Mouse (Mus musculus) stomach, embryonic 16.5 days (tissue): ENCODE data around the gene Plpp2. TPM values are rescaled to one million over a fixed set of nuclear protein-coding genes. Genes with fewer than 3 reads are reported as not detected.

Experiments
- ATAC-seq: fragments of 200-750 bp; cut with Nextera tagmentation; 2 replicates; pipeline ENCODE4 v1.8.0; 2017; ENCODE audit warnings: moderate number of reproducible peaks, moderate TSS enrichment; ENCODE audit not compliant: insufficient read depth, low FRiP score
- H3K27ac ChIP-seq: fragments of 300-500 bp; sonication (generic); 2 replicates; pipeline ENCODE4 v1.5.1; 2014; ENCODE audit warnings: low read length
- H3K27me3 ChIP-seq: fragments of 300-500 bp; sonication (generic); 2 replicates; pipeline ENCODE4 v1.6.1; 2014; ENCODE audit warnings: low read length, control low read depth, mixed read lengths; ENCODE audit not compliant: control insufficient read depth, insufficient read depth
- H3K36me3 ChIP-seq: fragments of 300-500 bp; sonication (generic); 2 replicates; pipeline ENCODE4 v1.6.1; 2014; ENCODE audit warnings: low read length; ENCODE audit not compliant: control insufficient read depth, insufficient read depth
- H3K4me1 ChIP-seq: fragments of 300-500 bp; sonication (generic); 2 replicates; pipeline ENCODE4 v1.6.1; 2014; ENCODE audit warnings: low read length, control low read depth, mixed read lengths; ENCODE audit not compliant: control insufficient read depth, insufficient read depth
- H3K4me2 ChIP-seq: fragments of 300-500 bp; sonication (generic); 2 replicates; pipeline ENCODE4 v1.6.1; 2014; ENCODE audit warnings: low read depth, low read length, mixed read lengths
- H3K4me3 ChIP-seq: fragments of 300-500 bp; sonication (generic); replicated peaks from 2 replicates; pipeline ENCODE4 v1.5.1; 2014; ENCODE audit warnings: mild to moderate bottlenecking, low read length
- H3K9ac ChIP-seq: fragments of 300-500 bp; sonication (generic); 2 replicates; pipeline ENCODE4 v1.6.1; 2014; ENCODE audit warnings: low read length
- H3K9me3 ChIP-seq: fragments of 300-500 bp; sonication (generic); replicated peaks from 2 replicates; pipeline ENCODE4 v1.6.1; 2016; ENCODE audit warnings: low read length, control low read depth; ENCODE audit not compliant: control insufficient read depth
- WGBS: fragments of 180-500 bp; shearing (Covaris S2); extraction: QIAGEN DNeasy Blood & Tissue Kit; methylation state at CpG from one replicate; pipeline ENCODE4 v1.1.7; 2014; 5-methylcytosine and 5-hydroxymethylcytosine counted together
- polyA plus RNA-seq: library from polyadenylated mRNA; unstranded; fragments of >200 nt; fragmentation: Nextera tagmentation; extraction: Ambion mirVana; gene quantifications from 2 replicates; pipeline ENCODE4 v1.2.1, GENCODE M21; 2015

Plpp2 gene
- 69.9 and 88.4 TPM in 2 replicates for polyA plus RNA-seq

DNA sequence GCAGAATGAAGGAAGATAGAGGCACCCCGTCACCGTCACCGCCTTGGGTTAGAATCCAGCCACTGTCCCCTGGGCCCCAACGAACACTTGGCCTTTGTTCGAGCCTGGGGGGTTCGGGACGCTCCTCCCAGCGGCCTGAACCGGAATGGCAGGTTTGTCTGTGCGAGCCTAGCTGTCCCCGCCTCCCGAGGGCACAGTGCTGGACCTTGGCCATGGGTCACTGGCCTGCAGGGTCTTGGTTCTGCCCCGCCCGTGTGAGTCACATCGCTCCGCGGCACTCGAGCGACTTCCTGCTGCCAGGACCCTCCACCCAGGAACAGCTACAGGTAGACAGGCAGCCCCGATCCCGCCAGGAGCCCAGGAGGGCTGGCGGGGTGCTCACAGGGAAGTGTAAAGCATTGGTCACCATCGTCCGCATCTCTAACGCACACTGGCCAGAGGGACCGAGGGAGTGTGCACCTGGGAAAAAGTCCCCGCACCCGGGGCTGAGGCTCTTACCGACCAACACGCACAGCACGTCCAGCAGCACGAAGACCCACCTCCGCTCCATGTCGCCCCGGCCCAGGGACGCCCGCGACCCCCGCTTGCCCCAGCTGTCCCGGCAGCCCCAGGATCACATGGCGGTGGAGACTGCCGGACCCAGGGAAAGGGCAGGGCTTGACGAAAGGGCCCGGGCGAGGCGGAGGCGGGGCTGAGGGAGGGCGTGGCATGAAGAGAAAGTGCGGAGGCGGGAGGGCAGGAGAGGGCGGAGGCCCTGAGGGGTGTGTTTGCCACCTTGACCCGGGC lies at the start of gene Plpp2:
Plpp2 (minus strand) TSS at position 671 of the 786 bp plus-strand sequence.
- Histone ChIP-seq H3K9me3 (no peaks in the 10 kb centered on the region), H3K9ac (peak within 1 kb of the TSS; percentile 77), H3K27ac (peak within 1 kb of the TSS; percentile 93), H3K4me1 (no peaks in the 10 kb centered on the region; the same call in 1 of the 2 replicates), H3K4me3 (peak within 1 kb of the TSS; percentile 70), H3K27me3 (no peaks in the 10 kb centered on the region), H3K36me3 (no peaks in the 10 kb centered on the region; the same call in 1 of the 2 replicates), H3K4me2 (peak within 1 kb of the TSS; percentile 89)
- peak; percentile 90 for ATAC-seq
- WGBS, result under 1% methylated on average over 52 of the region's 52 CpGs

DNA sequence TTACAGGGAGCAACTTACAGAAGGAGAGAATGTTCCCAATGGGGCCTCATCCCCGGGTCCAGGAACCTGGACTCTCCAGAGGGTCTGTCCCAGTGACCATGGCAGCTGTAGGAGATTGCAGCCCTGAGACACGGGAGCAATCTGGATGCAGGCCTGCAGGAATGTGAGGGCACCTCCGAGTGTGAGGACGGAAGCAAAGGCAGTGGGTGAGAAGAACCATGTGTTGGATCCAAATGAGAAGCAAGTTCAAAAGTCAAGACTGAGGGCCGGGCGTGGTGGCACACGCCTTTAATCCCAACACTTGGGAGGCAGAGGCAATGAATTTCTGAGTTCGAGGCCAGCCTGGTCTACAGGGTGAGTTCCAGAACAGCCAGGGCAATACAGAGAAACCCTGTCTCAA lies 47.9 kb upstream of the Plpp2 start:
- WGBS, result 80% methylated on average over 8 of the region's 8 CpGs
- H3K4me2 ChIP-seq, result no peak overlapping the region
- no peaks in the 10 kb centered on the region for H3K27me3 ChIP-seq
- H3K9ac ChIP-seq, result no peak overlapping the region
- H3K36me3 ChIP-seq, result no peaks in the 10 kb centered on the region
- no peak overlapping the region for H3K4me3 ChIP-seq
- no peaks in the 10 kb centered on the region for H3K4me1 ChIP-seq
- no peak overlapping the region for H3K27ac ChIP-seq
- ATAC-seq, result no peak
- no peaks in the 10 kb centered on the region; the same call in 1 of the 2 replicates for H3K9me3 ChIP-seq

DNA sequence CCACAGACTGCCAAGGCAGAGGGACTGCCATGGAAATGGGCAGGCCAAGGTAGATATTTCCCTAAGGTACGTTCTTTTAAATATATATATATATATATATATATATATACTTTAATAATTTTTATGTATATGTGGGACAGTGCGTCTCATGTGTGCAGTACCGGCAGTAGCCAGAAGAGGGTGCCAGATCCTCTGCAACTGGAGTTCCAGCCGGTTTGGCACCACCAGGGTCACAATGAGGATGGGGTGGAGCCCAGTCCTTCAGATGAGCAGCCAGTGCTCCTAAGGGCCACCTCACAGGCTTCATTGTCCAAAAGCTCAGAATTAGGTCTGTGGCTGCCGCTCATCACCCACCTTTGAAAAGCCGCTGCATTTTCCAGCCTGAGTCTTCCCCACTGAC lies 47.2 kb upstream of the Plpp2 start:
- Histone ChIP-seq H3K4me3 (no peak overlapping the region), H3K27ac (no peak overlapping the region), H3K27me3 (no peaks in the 10 kb centered on the region), H3K36me3 (no peaks in the 10 kb centered on the region), H3K4me2 (no peak overlapping the region), H3K9ac (no peak overlapping the region), H3K4me1 (no peaks in the 10 kb centered on the region), H3K9me3 (no peaks in the 10 kb centered on the region; the same call in 1 of the 2 replicates)
- WGBS, result 41% methylated on average over 6 of the region's 6 CpGs
- no peak for ATAC-seq

DNA sequence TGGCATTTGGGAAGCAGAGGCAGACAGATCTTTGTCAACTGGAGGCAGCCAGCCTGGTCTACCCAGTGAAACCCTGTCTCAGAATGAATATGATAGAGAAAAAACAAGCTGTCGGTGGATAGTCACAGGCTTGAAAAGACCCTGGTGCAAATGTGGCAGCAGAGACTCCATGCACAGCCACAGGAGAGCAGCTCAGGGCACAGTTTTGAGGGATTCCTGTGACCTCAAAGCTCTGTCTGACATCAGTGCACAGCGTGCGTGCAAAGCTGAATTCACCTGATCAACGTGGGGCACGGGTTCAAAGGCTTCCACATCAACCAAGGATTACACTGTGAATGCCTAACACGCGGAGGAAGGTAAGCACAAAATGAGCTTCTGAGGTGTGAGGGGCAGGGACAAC lies 46.8 kb upstream of the Plpp2 start:
- H3K36me3 ChIP-seq, result no peaks in the 10 kb centered on the region
- 69% methylated on average over 7 of the region's 7 CpGs for WGBS
- no peaks in the 10 kb centered on the region for H3K27me3 ChIP-seq
- H3K27ac ChIP-seq, result no peak overlapping the region
- no peak overlapping the region for H3K4me3 ChIP-seq
- H3K9me3 ChIP-seq, result no peaks in the 10 kb centered on the region; the same call in 1 of the 2 replicates
- H3K4me2 ChIP-seq, result no peak overlapping the region
- no peaks in the 10 kb centered on the region for H3K4me1 ChIP-seq
- H3K9ac ChIP-seq, result no peak overlapping the region
- ATAC-seq, result no peak

DNA sequence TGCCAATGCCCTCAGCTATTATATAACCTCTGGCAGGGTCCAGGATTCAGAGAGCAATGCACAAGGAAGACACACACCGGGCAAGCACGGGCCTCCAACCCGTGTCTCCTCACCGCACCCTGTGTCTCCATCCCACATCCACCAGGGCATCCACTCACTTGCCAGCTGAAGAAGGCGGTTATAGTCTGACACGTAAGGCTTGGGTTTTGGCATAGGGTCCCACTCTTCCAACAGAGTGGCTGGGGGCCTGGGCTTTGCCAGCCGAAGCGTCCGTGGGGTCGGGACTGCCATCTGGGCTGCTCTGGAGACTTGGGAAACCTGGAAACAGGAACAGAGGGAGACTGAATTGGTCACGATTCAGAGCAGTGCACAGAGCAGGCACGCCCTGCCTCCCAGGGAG lies 46.2 kb upstream of the Plpp2 start:
- no peaks in the 10 kb centered on the region; the same call in 1 of the 2 replicates for H3K9me3 ChIP-seq
- H3K4me2 ChIP-seq, result no peak overlapping the region
- H3K9ac ChIP-seq, result no peak overlapping the region
- H3K36me3 ChIP-seq, result no peaks in the 10 kb centered on the region
- ATAC-seq, result no peak
- H3K4me3 ChIP-seq, result no peak overlapping the region
- no peaks in the 10 kb centered on the region for H3K27me3 ChIP-seq
- WGBS, result 73% methylated on average over 12 of the region's 12 CpGs
- H3K4me1 ChIP-seq, result no peaks in the 10 kb centered on the region
- no peak overlapping the region for H3K27ac ChIP-seq

DNA sequence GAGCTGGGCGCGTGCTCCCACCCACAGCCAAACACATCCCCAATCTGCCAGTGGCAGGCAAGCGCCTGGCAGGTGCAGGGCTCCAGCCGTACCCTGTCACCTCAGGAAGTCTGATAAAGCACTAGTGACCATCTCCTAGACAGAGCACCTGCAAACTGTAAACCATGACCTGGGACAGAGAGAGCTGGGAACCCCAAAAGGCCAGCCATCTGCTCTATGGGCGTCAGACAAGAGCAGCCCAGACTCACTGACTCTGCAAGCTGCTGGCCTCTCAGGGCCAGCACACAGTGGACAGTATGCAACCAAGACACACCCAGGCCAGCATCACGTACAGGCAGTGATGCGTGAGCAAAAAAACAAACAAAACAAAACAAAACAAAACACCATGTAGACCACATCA lies 45.3 kb upstream of the Plpp2 start:
- H3K36me3 ChIP-seq, result no peaks in the 10 kb centered on the region
- H3K4me1 ChIP-seq, result no peaks in the 10 kb centered on the region
- no peak overlapping the region for H3K9ac ChIP-seq
- no peak overlapping the region for H3K27ac ChIP-seq
- H3K4me2 ChIP-seq, result no peak overlapping the region
- no peaks in the 10 kb centered on the region for H3K27me3 ChIP-seq
- H3K9me3 ChIP-seq, result no peaks in the 10 kb centered on the region; the same call in 1 of the 2 replicates
- WGBS, result 77% methylated on average over 7 of the region's 7 CpGs
- no peak overlapping the region for H3K4me3 ChIP-seq
- ATAC-seq, result no peak

DNA sequence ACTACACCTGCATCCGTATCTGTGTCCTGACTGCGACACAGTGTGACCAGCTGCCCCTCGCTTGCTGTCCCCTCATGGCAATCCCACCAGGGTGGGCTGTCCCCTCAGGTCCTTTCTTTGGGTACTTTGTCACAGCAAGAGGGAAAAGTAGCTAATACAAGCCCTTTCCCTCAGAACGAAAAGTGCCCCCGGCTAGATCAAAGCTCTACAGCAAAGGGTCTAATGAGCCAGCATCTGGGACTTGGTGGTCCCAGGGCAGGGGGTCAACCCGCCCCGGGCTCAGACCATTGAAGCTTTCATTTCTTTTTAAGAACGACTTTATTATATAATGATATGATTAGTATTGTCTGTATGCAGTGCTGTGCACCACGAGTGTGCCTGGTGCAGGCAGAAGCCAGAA lies 44.7 kb upstream of the Plpp2 start:
- no peak for ATAC-seq
- Histone ChIP-seq H3K4me3 (no peak overlapping the region), H3K4me1 (no peaks in the 10 kb centered on the region), H3K36me3 (no peaks in the 10 kb centered on the region), H3K27ac (no peak overlapping the region), H3K27me3 (no peaks in the 10 kb centered on the region), H3K9ac (no peak overlapping the region), H3K9me3 (no peaks in the 10 kb centered on the region; the same call in 1 of the 2 replicates), H3K4me2 (no peak overlapping the region)
- 66% methylated on average over 9 of the region's 9 CpGs for WGBS

DNA sequence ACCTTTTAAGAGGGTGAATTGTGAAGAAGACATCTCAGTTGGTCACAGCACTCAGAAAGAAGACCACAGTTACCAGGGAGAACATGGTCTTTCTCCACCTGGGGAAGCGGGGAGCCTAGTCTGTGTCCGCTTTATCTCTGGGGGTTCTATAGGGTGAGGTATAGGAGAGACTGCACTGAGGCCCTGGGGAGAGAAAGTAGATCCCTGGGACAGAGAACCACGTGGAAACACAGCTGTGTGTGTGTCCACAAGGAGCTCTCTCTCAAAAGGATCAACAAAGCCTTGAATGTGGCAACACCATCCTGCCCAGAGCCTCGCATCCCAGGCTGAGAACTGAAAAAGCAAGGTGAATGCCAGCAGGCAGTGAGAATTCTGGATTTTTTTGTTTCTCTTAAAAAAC lies 43.8 kb upstream of the Plpp2 start:
- Histone ChIP-seq H3K36me3 (no peaks in the 10 kb centered on the region), H3K9ac (no peak overlapping the region), H3K9me3 (no peaks in the 10 kb centered on the region; the same call in 1 of the 2 replicates), H3K27ac (no peak overlapping the region), H3K27me3 (no peaks in the 10 kb centered on the region), H3K4me1 (no peaks in the 10 kb centered on the region), H3K4me2 (no peak overlapping the region), H3K4me3 (no peak overlapping the region)
- WGBS, result 68% methylated on average over 4 of the region's 4 CpGs
- no peak for ATAC-seq

DNA sequence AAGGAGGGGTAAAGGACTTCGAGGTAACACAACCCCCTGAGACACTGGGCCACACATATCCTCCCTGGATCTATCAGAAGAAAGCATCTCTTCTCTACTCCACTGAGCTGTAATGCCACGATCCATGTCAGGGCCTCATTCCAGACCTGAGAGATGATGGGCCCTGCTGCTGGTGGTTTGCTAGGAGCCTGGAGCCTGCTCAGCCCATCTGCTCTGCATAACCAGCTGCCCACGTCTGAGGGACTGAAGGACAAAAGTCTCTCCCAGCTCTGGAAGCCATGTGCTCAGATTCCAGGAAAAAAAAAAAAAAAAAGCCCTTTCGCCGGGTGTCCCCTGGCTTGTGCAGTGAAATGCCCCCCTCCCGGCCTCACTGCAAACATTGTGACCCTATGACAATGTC lies 42.2 kb upstream of the Plpp2 start:
- Histone ChIP-seq H3K4me2 (no peak overlapping the region), H3K9me3 (no peaks in the 10 kb centered on the region; the same call in 1 of the 2 replicates), H3K9ac (no peak overlapping the region), H3K27me3 (no peaks in the 10 kb centered on the region), H3K4me1 (no peaks in the 10 kb centered on the region), H3K27ac (no peak overlapping the region), H3K4me3 (no peak overlapping the region), H3K36me3 (no peaks in the 10 kb centered on the region)
- no peak for ATAC-seq
- 72% methylated on average over 6 of the region's 6 CpGs for WGBS
